Mouse (Mus musculus): ENCODE results near the gene Cherp. TPM values are rescaled to one million over a fixed set of nuclear protein-coding genes. Genes with fewer than 3 reads are reported as not detected.

Cherp gene
- polyA plus RNA-seq, 1 experiment = 39.9 TPM

- Histone ChIP-seq H3K4me2 (ENCODE audit: low read depth) (peak within 1 kb of the TSS; percentile 84), H3K79me2 (ENCODE audit: control insufficient read depth, insufficient read depth) (no peaks in the 10 kb centered on the region), H3K36me3 (ENCODE audit: control insufficient read depth, insufficient read depth) (peaks cover 3% of the 10 kb centered on the region), H3ac (ENCODE audit: control insufficient read depth, insufficient read length) (peak within 1 kb of the TSS; percentile 39), H3K27me3 (ENCODE audit: control insufficient read depth, insufficient read depth, insufficient read length) (no peaks in the 10 kb centered on the region), H3K4me3 (peak within 1 kb of the TSS; percentile 36)
- TF ChIP-seq TCF3 (IDR thresholded peaks at IDR 0.05; ENCODE audit: insufficient read length, low read depth) (no peak), POLR2A (IDR thresholded peaks at IDR 0.05; ENCODE audit: insufficient read length, low read depth) (peak; percentile 36)
Observed at GRCm38 (mm10) chr8:72443338-72443993, 31.6 kb downstream of the Cherp start, which contains the start of the genes Calr3 and 1700030K09Rik. Gene Calr3 (minus strand): TSS chr8:72443870. Gene 1700030K09Rik (plus strand): TSS chr8:72443880.

DNA sequence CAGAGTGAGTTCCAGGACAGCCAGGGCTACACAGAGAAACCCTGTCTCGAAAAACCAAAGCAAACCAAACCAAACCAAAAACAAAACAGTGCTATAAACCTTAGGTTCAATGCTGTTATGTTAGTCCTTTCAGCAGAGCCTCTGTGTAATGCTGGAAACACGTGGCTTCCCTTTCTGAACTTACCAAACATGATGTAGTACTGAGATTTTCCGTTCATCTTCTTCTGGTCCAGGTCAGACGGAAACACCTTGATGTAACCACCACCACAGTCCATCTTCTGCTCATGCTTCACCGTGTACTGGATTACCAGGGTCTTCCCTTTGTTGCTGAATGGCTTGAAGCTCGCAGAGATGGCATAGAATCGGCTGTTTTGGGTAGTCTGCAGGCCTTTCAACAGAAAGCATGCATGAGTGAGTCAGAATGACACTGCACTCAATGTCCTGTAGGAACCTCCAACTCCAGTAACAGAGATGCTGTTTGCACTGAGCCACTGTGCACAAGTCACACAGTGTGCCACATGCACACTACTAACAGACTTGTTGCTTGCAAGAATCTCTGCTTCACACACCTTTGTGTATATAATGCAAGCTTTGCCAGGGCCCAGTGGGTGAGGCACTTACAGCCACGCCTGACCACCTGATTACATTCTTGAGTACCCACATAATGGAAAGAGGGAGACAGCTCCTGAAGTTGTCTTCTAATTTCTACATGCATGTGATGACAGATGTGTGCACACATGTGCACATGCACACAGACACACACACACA, 36.6 kb downstream of the Cherp start:
- H3K79me2 ChIP-seq (ENCODE audit: control insufficient read depth, insufficient read depth) = no peaks in the 10 kb centered on the region
- H3ac ChIP-seq (ENCODE audit: control insufficient read depth, insufficient read length) = no peak overlapping the region
- H3K36me3 ChIP-seq (ENCODE audit: control insufficient read depth, insufficient read depth) = no peaks in the 10 kb centered on the region
- H3K27me3 ChIP-seq (ENCODE audit: control insufficient read depth, insufficient read depth, insufficient read length) = no peaks in the 10 kb centered on the region
- no peak overlapping the region for H3K4me3 ChIP-seq
- H3K4me2 ChIP-seq (ENCODE audit: low read depth) = no peak overlapping the region
- TF ChIP-seq SRF (IDR thresholded peaks at IDR 0.05; ENCODE audit: control insufficient read depth, insufficient read length, low read depth) = no peak
- TF ChIP-seq USF1 (IDR thresholded peaks at IDR 0.05; ENCODE audit: low read depth) = no peak
- TF ChIP-seq TCF12 (IDR thresholded peaks at IDR 0.05; ENCODE audit: insufficient read depth, poor library complexity, severe bottlenecking) = no peak
- TF ChIP-seq MAX (IDR thresholded peaks at IDR 0.05; ENCODE audit: low read depth) = no peak
- no peak for TF ChIP-seq MYOG (IDR thresholded peaks at IDR 0.05; ENCODE audit: control insufficient read depth in 1 of 3, insufficient read depth in 1 of 3, insufficient read length in 2 of 3, low read depth in 2 of 3)
- no peak for TF ChIP-seq MYOD1 (IDR thresholded peaks at IDR 0.05; ENCODE audit: control insufficient read depth in 1 of 3, insufficient read length in 2 of 3, low read depth in 2 of 3)
- no peak for TF ChIP-seq REST (IDR thresholded peaks at IDR 0.05; ENCODE audit: insufficient read depth, insufficient read length)
- no peak for TF ChIP-seq TCF3 (IDR thresholded peaks at IDR 0.05; ENCODE audit: insufficient read length, low read depth)
- no peak for TF ChIP-seq E2F4 (IDR thresholded peaks at IDR 0.05; ENCODE audit: insufficient read depth)

- Histone ChIP-seq H3K27me3 (ENCODE audit: control insufficient read depth, insufficient read depth, insufficient read length) (no peaks in the 10 kb centered on the region), H3K4me2 (ENCODE audit: low read depth) (no peak overlapping the region), H3ac (ENCODE audit: control insufficient read depth, insufficient read length) (no peak overlapping the region), H3K79me2 (ENCODE audit: control insufficient read depth, insufficient read depth) (no peaks in the 10 kb centered on the region), H3K4me3 (no peak overlapping the region), H3K36me3 (ENCODE audit: control insufficient read depth, insufficient read depth) (no peaks in the 10 kb centered on the region)
- TF ChIP-seq USF1 (IDR thresholded peaks at IDR 0.05; ENCODE audit: low read depth) = no peak
- no peak for TF ChIP-seq TCF3 (IDR thresholded peaks at IDR 0.05; ENCODE audit: insufficient read length, low read depth)
- TF ChIP-seq POLR2A (IDR thresholded peaks at IDR 0.05; ENCODE audit: insufficient read length, low read depth) = no peak
- TF ChIP-seq REST (IDR thresholded peaks at IDR 0.05; ENCODE audit: insufficient read depth, insufficient read length) = no peak
- no peak for TF ChIP-seq POLR2AphosphoS2 (IDR thresholded peaks at IDR 0.05; ENCODE audit: insufficient read length, low read depth)
- TF ChIP-seq CEBPB (IDR thresholded peaks at IDR 0.05; ENCODE audit: insufficient read depth, poor library complexity, severe bottlenecking) = no peak
- TF ChIP-seq MAX (IDR thresholded peaks at IDR 0.05; ENCODE audit: low read depth) = no peak
- TF ChIP-seq TCF12 (IDR thresholded peaks at IDR 0.05; ENCODE audit: insufficient read depth, poor library complexity, severe bottlenecking) = no peak
Observed at GRCm38 (mm10) chr8:72434952-72435351, 40.1 kb downstream of the Cherp start.

- Histone ChIP-seq H3K36me3 (ENCODE audit: control insufficient read depth, insufficient read depth) (no peaks in the 10 kb centered on the region), H3K4me2 (ENCODE audit: low read depth) (no peak overlapping the region), H3K4me3 (no peak overlapping the region), H3ac (ENCODE audit: control insufficient read depth, insufficient read length) (no peak overlapping the region), H3K79me2 (ENCODE audit: control insufficient read depth, insufficient read depth) (no peaks in the 10 kb centered on the region), H3K27me3 (ENCODE audit: control insufficient read depth, insufficient read depth, insufficient read length) (no peaks in the 10 kb centered on the region)
- TF ChIP-seq TCF12 (IDR thresholded peaks at IDR 0.05; ENCODE audit: insufficient read depth, poor library complexity, severe bottlenecking) (no peak), TCF3 (IDR thresholded peaks at IDR 0.05; ENCODE audit: insufficient read length, low read depth) (no peak), CEBPB (IDR thresholded peaks at IDR 0.05; ENCODE audit: insufficient read depth, poor library complexity, severe bottlenecking) (no peak), MYOG (IDR thresholded peaks at IDR 0.05; ENCODE audit: control insufficient read depth in 1 of 3, insufficient read depth in 1 of 3, insufficient read length in 2 of 3, low read depth in 2 of 3) (no peak), E2F4 (IDR thresholded peaks at IDR 0.05; ENCODE audit: insufficient read depth) (no peak), USF1 (IDR thresholded peaks at IDR 0.05; ENCODE audit: low read depth) (no peak), POLR2A (IDR thresholded peaks at IDR 0.05; ENCODE audit: insufficient read length, low read depth) (no peak), SRF (IDR thresholded peaks at IDR 0.05; ENCODE audit: control insufficient read depth, insufficient read length, low read depth) (no peak), MAX (IDR thresholded peaks at IDR 0.05; ENCODE audit: low read depth) (no peak), REST (IDR thresholded peaks at IDR 0.05; ENCODE audit: insufficient read depth, insufficient read length) (no peak), POLR2AphosphoS2 (IDR thresholded peaks at IDR 0.05; ENCODE audit: insufficient read length, low read depth) (no peak), MYOD1 (IDR thresholded peaks at IDR 0.05; ENCODE audit: control insufficient read depth in 1 of 3, insufficient read length in 2 of 3, low read depth in 2 of 3) (no peak)
Observed at GRCm38 (mm10) chr8:72429676-72430075, 45.4 kb downstream of the Cherp start.

- H3K79me2 ChIP-seq (ENCODE audit: control insufficient read depth, insufficient read depth) = peaks cover 29% of the 10 kb centered on the region
- H3K36me3 ChIP-seq (ENCODE audit: control insufficient read depth, insufficient read depth) = no peaks in the 10 kb centered on the region
- no peak overlapping the region for H3K4me2 ChIP-seq (ENCODE audit: low read depth)
- H3K27me3 ChIP-seq (ENCODE audit: control insufficient read depth, insufficient read depth, insufficient read length) = no peaks in the 10 kb centered on the region
- TF ChIP-seq USF1 (IDR thresholded peaks at IDR 0.05; ENCODE audit: low read depth) (no peak), POLR2AphosphoS2 (IDR thresholded peaks at IDR 0.05; ENCODE audit: insufficient read length, low read depth) (no peak), REST (IDR thresholded peaks at IDR 0.05; ENCODE audit: insufficient read depth, insufficient read length) (no peak), TCF12 (IDR thresholded peaks at IDR 0.05; ENCODE audit: insufficient read depth, poor library complexity, severe bottlenecking) (no peak), MAX (IDR thresholded peaks at IDR 0.05; ENCODE audit: low read depth) (no peak), E2F4 (IDR thresholded peaks at IDR 0.05; ENCODE audit: insufficient read depth) (no peak), MYOG (IDR thresholded peaks at IDR 0.05; ENCODE audit: control insufficient read depth in 1 of 3, insufficient read depth in 1 of 3, insufficient read length in 2 of 3, low read depth in 2 of 3) (no peak), TCF3 (IDR thresholded peaks at IDR 0.05; ENCODE audit: insufficient read length, low read depth) (no peak)
- H3ac ChIP-seq (ENCODE audit: control insufficient read depth, insufficient read length) = no peak overlapping the region
- H3K4me3 ChIP-seq = no peak overlapping the region
Observed at GRCm38 (mm10) chr8:72422926-72423325, 52.1 kb downstream of the Cherp start.
